Mouse (Mus musculus) midbrain, postnatal 0 days (tissue): ENCODE data around the gene Ptma. TPM values are rescaled to one million over a fixed set of nuclear protein-coding genes. Genes with fewer than 3 reads are reported as not detected.

ENCODE experiments used
- ATAC-seq: fragments of 200-750 bp; cut with Nextera tagmentation; 2 replicates; pipeline ENCODE4 v1.8.0; 2017; ENCODE audit warnings: moderate number of reproducible peaks, mild to moderate bottlenecking, moderate TSS enrichment, moderate library complexity; ENCODE audit not compliant: low FRiP score
- DNase-seq: peaks from one replicate; pipeline ENCODE4 v3.0.0-alpha.2; 2015; ENCODE audit warnings: low spot score
- H3K27ac ChIP-seq: fragments of 300-500 bp; sonication (generic); 2 replicates; pipeline ENCODE4 v1.5.1; 2014; ENCODE audit warnings: low read depth, mild to moderate bottlenecking, low read length, mixed read lengths
- H3K27me3 ChIP-seq: fragments of 300-500 bp; sonication (generic); 2 replicates; pipeline ENCODE4 v1.6.1; 2014; ENCODE audit warnings: low read length, control low read depth, mixed read lengths; ENCODE audit not compliant: insufficient read depth
- H3K36me3 ChIP-seq: fragments of 300-500 bp; sonication (generic); 2 replicates; pipeline ENCODE4 v1.6.1; 2014; ENCODE audit warnings: low read length, control low read depth, mixed read lengths; ENCODE audit not compliant: insufficient read depth
- H3K4me1 ChIP-seq: fragments of 300-500 bp; sonication (generic); 2 replicates; pipeline ENCODE4 v1.6.1; 2014; ENCODE audit warnings: mild to moderate bottlenecking, control low read depth, antibody characterized with exemption, low read length, mixed read lengths; ENCODE audit not compliant: insufficient read depth
- H3K4me2 ChIP-seq: fragments of 300-500 bp; sonication (generic); 2 replicates; pipeline ENCODE4 v1.6.1; 2014; ENCODE audit warnings: low read depth, mild to moderate bottlenecking, low read length, mixed read lengths; ENCODE audit not compliant: poor library complexity, severe bottlenecking
- H3K4me3 ChIP-seq: fragments of 300-500 bp; sonication (generic); 2 replicates; pipeline ENCODE4 v1.5.1; 2014; ENCODE audit warnings: low read depth, mild to moderate bottlenecking, low read length, moderate library complexity
- H3K9ac ChIP-seq: fragments of 300-500 bp; sonication (generic); replicated peaks from 2 replicates; pipeline ENCODE4 v1.6.1; 2014; ENCODE audit warnings: mild to moderate bottlenecking, low read length, moderate library complexity, mixed read lengths; ENCODE audit not compliant: poor library complexity, severe bottlenecking
- H3K9me3 ChIP-seq: fragments of 300-500 bp; sonication (generic); 2 replicates; pipeline ENCODE4 v1.6.1; 2016; ENCODE audit warnings: low read length, control low read depth
- CTCF ChIP-seq: IDR thresholded peaks from 2 replicates; pipeline ENCODE4 v1.5.1; 2016; ENCODE audit warnings: antibody characterized with exemption, mild to moderate bottlenecking
- WGBS: fragments of 180-500 bp; shearing (Covaris S2); extraction: QIAGEN DNeasy Blood & Tissue Kit; methylation state at CpG from one replicate; pipeline ENCODE4 v1.1.7; 2014; 5-methylcytosine and 5-hydroxymethylcytosine counted together
- polyA plus RNA-seq: library from polyadenylated mRNA; unstranded; fragments of >200 nt; fragmentation: Nextera tagmentation; extraction: Ambion mirVana; gene quantifications from 2 replicates; pipeline ENCODE4 v1.2.1, GENCODE M21; 2015
- total RNA-seq: library from RNA; depleted of rRNA; stranded (reverse); fragments of >200 nt; gene quantifications from 2 replicates; pipeline ENCODE4 v1.2.3, GENCODE M21; 2014; rRNA removed

Gene Ptma
- total RNA-seq (947 and 1,050 TPM in 2 replicates), polyA plus RNA-seq (1,199 and 1,354 TPM in 2 replicates)

GRCm38 (mm10) chr1:86526116-86526788, at the start of gene Ptma:
Ptma (plus strand) TSS chr1:86526726.
- WGBS: under 1% methylated on average over 53 of the region's 63 CpGs
- Histone ChIP-seq H3K27ac (peak within 1 kb of the TSS; percentile 100), H3K4me2 (peak within 1 kb of the TSS; percentile 83), H3K4me3 (peak within 1 kb of the TSS; percentile 98), H3K27me3 (no peaks in the 10 kb centered on the region), H3K9ac (peak within 1 kb of the TSS; percentile 100), H3K36me3 (no peaks in the 10 kb centered on the region), H3K9me3 (no peaks in the 10 kb centered on the region), H3K4me1 (peaks cover 9% of the 10 kb centered on the region)
- ATAC-seq (peak; percentile 92), DNase-seq (peak; percentile 100)
- TF ChIP-seq CTCF: peak; percentile 1

- Histone ChIP-seq H3K9ac (no peak overlapping the region), H3K4me1 (no peaks in the 10 kb centered on the region), H3K4me3 (no peak overlapping the region), H3K36me3 (no peaks in the 10 kb centered on the region), H3K27ac (no peak overlapping the region), H3K27me3 (no peaks in the 10 kb centered on the region), H3K9me3 (no peaks in the 10 kb centered on the region), H3K4me2 (no peak overlapping the region)
- WGBS: 95% methylated on average over 5 of the region's 5 CpGs
- no peak for ATAC-seq
- TF ChIP-seq CTCF: no peak
- no peak for DNase-seq
Measured at GRCm38 (mm10) chr1:86477738-86478285, 48.7 kb upstream of the Ptma start.

GRCm38 (mm10) chr1:86479099-86479825, 47.3 kb upstream of the Ptma start:
- Histone ChIP-seq H3K9me3 (no peaks in the 10 kb centered on the region), H3K27me3 (no peaks in the 10 kb centered on the region), H3K27ac (no peak overlapping the region), H3K4me2 (no peak overlapping the region), H3K4me1 (no peaks in the 10 kb centered on the region), H3K36me3 (no peaks in the 10 kb centered on the region), H3K9ac (no peak overlapping the region), H3K4me3 (no peak overlapping the region)
- DNase-seq (no peak), ATAC-seq (no peak)
- TF ChIP-seq CTCF: no peak
- WGBS: 85% methylated on average over 8 of the region's 8 CpGs

- Histone ChIP-seq H3K27me3 (no peaks in the 10 kb centered on the region), H3K9me3 (no peaks in the 10 kb centered on the region), H3K4me3 (no peak overlapping the region), H3K4me2 (no peak overlapping the region), H3K9ac (no peak overlapping the region), H3K36me3 (no peaks in the 10 kb centered on the region), H3K4me1 (no peaks in the 10 kb centered on the region), H3K27ac (no peak overlapping the region)
- no peak for ATAC-seq
- no peak for TF ChIP-seq CTCF
- WGBS: 94% methylated on average over 6 of the region's 6 CpGs
- no peak for DNase-seq
Measured at GRCm38 (mm10) chr1:86480288-86480687, 46.2 kb upstream of the Ptma start.

- no peak overlapping the region for H3K4me2 ChIP-seq
Measured at GRCm38 (mm10) chr1:86480735-86481447, 45.6 kb upstream of the Ptma start.

More at GRCm38 (mm10) chr1:86480735-86481447, 45.6 kb upstream of the Ptma start:
- no peaks in the 10 kb centered on the region for H3K4me1 ChIP-seq
- no peak overlapping the region for H3K9ac ChIP-seq
- no peaks in the 10 kb centered on the region for H3K36me3 ChIP-seq
- no peak for ATAC-seq
- no peak for TF ChIP-seq CTCF
- no peak overlapping the region for H3K4me3 ChIP-seq
- no peaks in the 10 kb centered on the region for H3K27me3 ChIP-seq
- no peak for DNase-seq
- H3K27ac ChIP-seq: no peak overlapping the region
- WGBS: 94% methylated on average over 8 of the region's 8 CpGs
- H3K9me3 ChIP-seq: no peaks in the 10 kb centered on the region
